Comparison of ENCODE assay signal across 15 mouse cellular contexts in genomic region chr2:174884232-174885225, GRCm38 (mm10).
DNase-seq lines count a peak whose midpoint lies in the region; ATAC-seq lines count a peak whose summit lies in the region.
"Had no signal": no experiment of that assay in that cellular context is flagged by ENCODE, and none has a peak within 500 bp of the region (broad histone marks: within the 10 kb centered on the region; RNA-seq: fewer than 3 reads in every experiment).

No protein-coding gene starts in this region.

- H3K4me2 ChIP-seq in midbrain, embryonic 13.5 days (replicated peaks): no peak overlapping the region
- no peak overlapping the region for H3K4me2 ChIP-seq in midbrain, embryonic 15.5 days
- H3K4me2 ChIP-seq in hindbrain, embryonic 16.5 days (ENCODE audit: low read length): peak overlapping the region; percentile 16; the same call in 1 of the 2 replicates
- H3K4me2 ChIP-seq in neural tube, embryonic 15.5 days: peak overlapping the region; percentile 27
- H3K4me2 ChIP-seq: heart, embryonic 13.5 days had no signal

- no peaks in the 10 kb centered on the region for H3K9me3 ChIP-seq in midbrain, embryonic 13.5 days
- no peaks in the 10 kb centered on the region for H3K9me3 ChIP-seq in midbrain, embryonic 15.5 days
- no peaks in the 10 kb centered on the region for H3K9me3 ChIP-seq in hindbrain, embryonic 16.5 days (ENCODE audit: control insufficient read depth, low read length)
- no peaks in the 10 kb centered on the region for H3K9me3 ChIP-seq in neural tube, embryonic 15.5 days (replicated peaks)
- H3K9me3 ChIP-seq: heart, embryonic 13.5 days had no signal

- no peaks in the 10 kb centered on the region for H3K36me3 ChIP-seq in midbrain, embryonic 13.5 days
- H3K36me3 ChIP-seq in midbrain, embryonic 15.5 days (replicated peaks): no peaks in the 10 kb centered on the region
- no peaks in the 10 kb centered on the region for H3K36me3 ChIP-seq in hindbrain, embryonic 16.5 days (ENCODE audit: control insufficient read depth, insufficient read depth, low read length)
- no peaks in the 10 kb centered on the region for H3K36me3 ChIP-seq in neural tube, embryonic 15.5 days
- H3K36me3 ChIP-seq: heart, embryonic 13.5 days had no signal

- H3K27ac ChIP-seq in midbrain, embryonic 13.5 days: peak overlapping the region; percentile 55
- H3K27ac ChIP-seq in midbrain, embryonic 15.5 days: no peak overlapping the region
- H3K27ac ChIP-seq in hindbrain, embryonic 16.5 days (ENCODE audit: low read depth, low read length): no peak overlapping the region
- H3K27ac ChIP-seq in neural tube, embryonic 15.5 days (replicated peaks): peak overlapping the region; percentile 54
- H3K27ac ChIP-seq: heart, embryonic 13.5 days; macrophage had no signal

- no peaks in the 10 kb centered on the region for H3K4me1 ChIP-seq in midbrain, embryonic 13.5 days (replicated peaks)
- H3K4me1 ChIP-seq in midbrain, embryonic 15.5 days: peaks cover 6% of the 10 kb centered on the region; the same call in 1 of the 2 replicates
- H3K4me1 ChIP-seq in hindbrain, embryonic 16.5 days (ENCODE audit: control insufficient read depth, insufficient read depth, low read depth, low read length): peaks cover 3% of the 10 kb centered on the region; the same call in 1 of the 2 replicates
- peaks cover 10% of the 10 kb centered on the region for H3K4me1 ChIP-seq in neural tube, embryonic 15.5 days
- H3K4me1 ChIP-seq: heart, embryonic 13.5 days had no signal

- no peak for ATAC-seq in midbrain, embryonic 13.5 days
- ATAC-seq in midbrain, embryonic 15.5 days (replicated peaks): no peak
- peak; percentile 48; the same call in 1 of the 2 replicates for ATAC-seq in hindbrain, embryonic 16.5 days
- peak; percentile 79 for ATAC-seq in neural tube, embryonic 15.5 days (ENCODE audit: low FRiP score)
- ATAC-seq in activated CD4-positive, CD25-positive, alpha-beta regulatory T cell, adult 4 months: no peak
- ATAC-seq: forebrain, postnatal 0 days; inflammation-experienced regulatory T-cells, adult 6 months had no signal

- H3K9ac ChIP-seq in midbrain, embryonic 13.5 days (replicated peaks): no peak overlapping the region
- no peak overlapping the region for H3K9ac ChIP-seq in midbrain, embryonic 15.5 days
- 0 out of 2 replicates have a peak overlapping the region, but pooled peaks have one; percentile 11 for H3K9ac ChIP-seq in hindbrain, embryonic 16.5 days (ENCODE audit: low read depth, low read length)
- no peak overlapping the region for H3K9ac ChIP-seq in neural tube, embryonic 15.5 days (replicated peaks)
- H3K9ac ChIP-seq: forebrain, postnatal 0 days; heart, embryonic 13.5 days had no signal

- WGBS in midbrain, embryonic 13.5 days: 73% methylated on average over 19 of the region's 19 CpGs
- 62% methylated on average over 19 of the region's 19 CpGs for WGBS in midbrain, embryonic 15.5 days
- 57% methylated on average over 19 of the region's 19 CpGs for WGBS in hindbrain, embryonic 16.5 days
- WGBS in neural tube, embryonic 15.5 days: 32% methylated on average over 19 of the region's 19 CpGs

- H3K4me3 ChIP-seq in midbrain, embryonic 13.5 days (replicated peaks): no peak overlapping the region
- H3K4me3 ChIP-seq in midbrain, embryonic 15.5 days: no peak overlapping the region
- H3K4me3 ChIP-seq in hindbrain, embryonic 16.5 days (ENCODE audit: low read length): no peak overlapping the region
- H3K4me3 ChIP-seq in neural tube, embryonic 15.5 days (replicated peaks): 0 out of 2 replicates have a peak overlapping the region, but pooled peaks have one; percentile 5
- H3K4me3 ChIP-seq: heart, embryonic 13.5 days had no signal

- H3K27me3 ChIP-seq in midbrain, embryonic 13.5 days: no peaks in the 10 kb centered on the region
- no peaks in the 10 kb centered on the region for H3K27me3 ChIP-seq in midbrain, embryonic 15.5 days (replicated peaks)
- no peaks in the 10 kb centered on the region for H3K27me3 ChIP-seq in hindbrain, embryonic 16.5 days (replicated peaks; ENCODE audit: control insufficient read depth, insufficient read depth, low read length)
- no peaks in the 10 kb centered on the region for H3K27me3 ChIP-seq in neural tube, embryonic 15.5 days (replicated peaks)

- DNase-seq in embryo, embryonic 11 days: peak; percentile 42
- no peak for DNase-seq in embryo, embryonic 10.5 days (ENCODE audit: low spot score)
- no peak for DNase-seq in cerebellum, adult 9-11 months
- DNase-seq: adrenal gland, postnatal 14 days; forebrain, postnatal 0 days; gastrocnemius, postnatal 36 days; lung, adult 18-20 months had no signal

Comparison
In these comparisons a context has a peak if more than half of its experiments do, and no peak if none do; other contexts are left out.
1. H3K27ac ChIP-seq: peak in midbrain, embryonic 13.5 days (single experiment) and neural tube, embryonic 15.5 days (single experiment); none in midbrain, embryonic 15.5 days (single experiment) and hindbrain, embryonic 16.5 days (single experiment).
2. ATAC-seq: peak in hindbrain, embryonic 16.5 days (single experiment) and neural tube, embryonic 15.5 days (single experiment); none in midbrain, embryonic 13.5 days (single experiment), midbrain, embryonic 15.5 days (single experiment) and activated CD4-positive, CD25-positive, alpha-beta regulatory T cell, adult 4 months (single experiment).
3. H3K4me2 ChIP-seq: peak in hindbrain, embryonic 16.5 days (single experiment) and neural tube, embryonic 15.5 days (single experiment); none in midbrain, embryonic 13.5 days (single experiment) and midbrain, embryonic 15.5 days (single experiment).